Mouse (Mus musculus) CH12.LX (cell line): ENCODE measurements around the gene 2410004B18Rik. TPM values are rescaled to one million over a fixed set of nuclear protein-coding genes. Genes with fewer than 3 reads are reported as not detected.
"Not testable (repeated sequence)": the region's sequence is repeated elsewhere in the genome, so short reads cannot be mapped to it uniquely, and the experiment has no call there.

Experiments
- DNase-seq: peaks from one replicate; pipeline ENCODE4 v3.0.0-alpha.2; 2013; ENCODE audit errors: extremely low read depth
- H3K27ac ChIP-seq: 2 replicates; pipeline ENCODE4 v1.5.1; 2012; ENCODE audit warnings: low read depth, mild to moderate bottlenecking, control low read depth, moderate library complexity; ENCODE audit not compliant: insufficient read depth
- H3K27me3 ChIP-seq: replicated peaks from 2 replicates; pipeline ENCODE3; 2012; ENCODE audit warnings: inconsistent platforms
- H3K36me3 ChIP-seq, 2 experiments: replicated peaks in 1 of 2; 2 replicates each; pipeline versions ENCODE3 to v1.6.1; 2012; ENCODE audit warnings: inconsistent platforms in 1 of 2, low read length in 1 of 2, mild to moderate bottlenecking in 1 of 2, mixed read lengths in 1 of 2, moderate library complexity in 1 of 2; ENCODE audit not compliant: control insufficient read depth in 1 of 2, insufficient read depth in 1 of 2
- H3K4me1 ChIP-seq, 2 experiments: 2 replicates each; pipeline ENCODE4 v1.6.1; 2012; ENCODE audit warnings: inconsistent platforms in 1 of 2, moderate library complexity in 1 of 2; ENCODE audit not compliant: insufficient read depth in 2 of 2, control insufficient read depth in 1 of 2
- H3K4me2 ChIP-seq: 2 replicates; pipeline ENCODE4 v1.6.1; 2012; ENCODE audit warnings: low read depth, mild to moderate bottlenecking, control low read depth; ENCODE audit not compliant: poor library complexity, insufficient read depth, severe bottlenecking
- H3K4me3 ChIP-seq, 3 experiments: fragments of 150-350 bp in 1 of 3; sonication (generic) in 1 of 3; replicated peaks in 1 of 3; 2 replicates each; pipeline versions ENCODE3 to v1.5.1; 2011 to 2012; ENCODE audit warnings: low read depth in 2 of 3, low read length in 2 of 3, mild to moderate bottlenecking in 2 of 3, moderate library complexity in 2 of 3, control low read depth in 1 of 3, improper control_type of control experiment in 1 of 3, inconsistent platforms in 1 of 3, mixed read lengths in 1 of 3; ENCODE audit not compliant: poor library complexity in 1 of 3
- H3K79me2 ChIP-seq: replicated peaks from 2 replicates; pipeline ENCODE4 v1.6.1; 2012; ENCODE audit warnings: mild to moderate bottlenecking, moderate library complexity; ENCODE audit not compliant: control insufficient read depth, poor library complexity, insufficient read depth, severe bottlenecking; ENCODE audit errors: extremely low read depth
- H3K9ac ChIP-seq: 2 replicates; pipeline ENCODE4 v1.6.1; 2012; ENCODE audit warnings: low read depth, mild to moderate bottlenecking, control low read depth, moderate library complexity; ENCODE audit not compliant: insufficient read depth
- H3K9me3 ChIP-seq: replicated peaks from 2 replicates; pipeline ENCODE3; 2012; ENCODE audit warnings: low read length, inconsistent platforms, mixed read lengths
- CTCF ChIP-seq, 2 experiments: IDR thresholded peaks in 1 of 2; conservative IDR thresholded peaks in 1 of 2; 2 replicates each; pipeline ENCODE4 v1.5.1; 2011 to 2012; ENCODE audit warnings: low read depth in 2 of 2, low read length in 2 of 2, improper control_type of control experiment in 1 of 2, inconsistent platforms in 1 of 2, mild to moderate bottlenecking in 1 of 2, moderate library complexity in 1 of 2
- E2F4 ChIP-seq: IDR thresholded peaks from 2 replicates; pipeline ENCODE4 v1.6.1; 2011; ENCODE audit warnings: low read depth, low read length, improper control_type of control experiment; ENCODE audit not compliant: insufficient replicate concordance
- ELF1 ChIP-seq: IDR thresholded peaks from 2 replicates; pipeline ENCODE4 v1.6.1; 2014; ENCODE audit warnings: low read depth, mild to moderate bottlenecking, inconsistent platforms, low read length, improper control_type of control experiment
- ETS1 ChIP-seq: conservative IDR thresholded peaks from 2 replicates; pipeline ENCODE4 v1.6.1; 2012; ENCODE audit warnings: low read depth, mild to moderate bottlenecking, inconsistent platforms, low read length, improper control_type of control experiment, moderate library complexity
- MAZ ChIP-seq: IDR thresholded peaks from 2 replicates; pipeline ENCODE4 v1.6.1; 2012; ENCODE audit warnings: low read depth, mild to moderate bottlenecking, inconsistent platforms, low read length, improper control_type of control experiment, moderate library complexity
- MYC ChIP-seq: IDR thresholded peaks from 2 replicates; pipeline ENCODE4 v1.6.1; 2011; ENCODE audit warnings: low read depth, mild to moderate bottlenecking, improper control_type of control experiment, low read length
- NELFE ChIP-seq: IDR thresholded peaks from 2 replicates; pipeline ENCODE4 v1.6.1; 2011; ENCODE audit warnings: low read depth, low read length, improper control_type of control experiment
- PAX5 ChIP-seq: IDR thresholded peaks from 2 replicates; pipeline ENCODE4 v1.6.1; 2012; ENCODE audit warnings: low read length, inconsistent platforms, mixed read lengths
- POLR2A ChIP-seq: IDR thresholded peaks from 2 replicates; pipeline ENCODE4 v1.6.1; 2011; ENCODE audit warnings: low read depth, mild to moderate bottlenecking, improper control_type of control experiment, low read length
- POLR2AphosphoS2 ChIP-seq: IDR thresholded peaks from 2 replicates; pipeline ENCODE4 v1.6.1; 2011; ENCODE audit warnings: low read depth, low read length, improper control_type of control experiment
- RCOR1 ChIP-seq: conservative IDR thresholded peaks from 2 replicates; pipeline ENCODE4 v1.6.1; 2012; ENCODE audit warnings: low read depth, mild to moderate bottlenecking, inconsistent platforms, low read length, improper control_type of control experiment
- SIN3A ChIP-seq: IDR thresholded peaks from 2 replicates; pipeline ENCODE4 v1.6.1; 2012; ENCODE audit warnings: low read length, improper control_type of control experiment, inconsistent platforms
- UBTF ChIP-seq: IDR thresholded peaks from 2 replicates; pipeline ENCODE4 v1.6.1; 2012; ENCODE audit warnings: low read depth, mild to moderate bottlenecking, inconsistent platforms, low read length, improper control_type of control experiment, moderate library complexity
- USF2 ChIP-seq: conservative IDR thresholded peaks from 2 replicates; pipeline ENCODE4 v1.6.1; 2011; ENCODE audit warnings: low read depth, low read length, improper control_type of control experiment
- ZKSCAN1 ChIP-seq: IDR thresholded peaks from 2 replicates; pipeline ENCODE4 v1.6.1; 2012; ENCODE audit warnings: low read depth, inconsistent platforms, low read length, improper control_type of control experiment, borderline replicate concordance
- ZNF384 ChIP-seq: IDR thresholded peaks from 2 replicates; pipeline ENCODE4 v1.6.1; 2012; ENCODE audit warnings: low read depth, low read length, improper control_type of control experiment, inconsistent platforms
- dilution Hi-C: fragments of 300-500 bp; cut with MboI; formaldehyde crosslinking; loops from 2 replicates; pipeline ENCODE4 v1.14.3; 2020; ENCODE audit warnings: low sequenced_read_pairs; ENCODE audit not compliant: extremely low pct_unique_long_range_greater_than_20kb, extremely low pct_ligation_motif_present
- in situ Hi-C: fragments of 300-500 bp; cut with MboI; formaldehyde crosslinking; loops from 3 replicates; pipeline ENCODE4 v1.14.3; 2019; ENCODE audit warnings: low sequenced_read_pairs, low pct_ligation_motif_present, low pct_unique_long_range_greater_than_20kb, mixed read lengths
- polyA plus RNA-seq: library from polyadenylated mRNA; unstranded; fragments of >175 nt; gene quantifications from 2 replicates; pipeline ENCODE4 v1.2.1, GENCODE M21; 2012; ENCODE audit warnings: low read depth; ENCODE audit not compliant: insufficient read length
- total RNA-seq, 2 experiments: library from RNA; depleted of rRNA; stranded (reverse); fragments of 300-350 nt in 1 of 2; fragments of >200 nt in 1 of 2; gene quantifications; 2 replicates each; pipeline ENCODE4 v1.2.3; 2012 to 2014

2410004B18Rik gene
- total and polyA plus RNA-seq, 3 experiments, result 51.9 to 138 (median 123) TPM

- Histone ChIP-seq H3K36me3 (no peaks in the 10 kb centered on the region), H3K79me2 (no peaks in the 10 kb centered on the region), H3K4me2 (no peak overlapping the region), H3K4me1 (peaks cover 5 to 14% of the 10 kb centered on the region in 2 experiments), H3K9me3 (peaks cover 2% of the 10 kb centered on the region), H3K4me3 (no peak overlapping the region), H3K27ac (no peak overlapping the region)
- TF ChIP-seq MAZ (no peak), E2F4 (no peak), MYC (no peak), PAX5 (no peak), POLR2A (no peak), ZNF384 (no peak), UBTF (no peak), ZKSCAN1 (no peak), SIN3A (no peak), RCOR1 (no peak), ETS1 (no peak), CTCF (conservative IDR thresholded peaks at IDR 0.05 in 1 of 2, IDR thresholded peaks at IDR 0.05 in 1 of 2; ENCODE audit: low read depth in 2 of 2, low read length in 2 of 2) (no peak), USF2 (no peak), NELFE (no peak)
- TF ChIP-seq, all 38 proteins: peak for 0
- H3K27me3 ChIP-seq, result no peaks in the 10 kb centered on the region
- in situ Hi-C loops, result loop anchor here (25.0 kb wide), 1 partner anchor 501 kb away; no protein-coding TSS in a partner anchor
- dilution Hi-C loops, result no loop called here
- no peak overlapping the region for H3K9ac ChIP-seq
- DNase-seq, result no peak
Observed at GRCm38 (mm10) chr3:145913263-145913662, 24.6 kb upstream of the 2410004B18Rik start.

- H3K4me2 ChIP-seq, H3K36me3 ChIP-seq, H3K9ac ChIP-seq, dilution Hi-C loops, H3K27ac ChIP-seq, DNase-seq, H3K27me3 ChIP-seq, H3K4me3 ChIP-seq, H3K79me2 ChIP-seq, H3K9me3 ChIP-seq: not testable (repeated sequence)
- peaks cover 5 to 14% of the 10 kb centered on the region in 2 experiments for H3K4me1 ChIP-seq
- in situ Hi-C loops, result loop anchor here (25.0 kb wide), 1 partner anchor 502 kb away; no protein-coding TSS in a partner anchor
Observed at GRCm38 (mm10) chr3:145913942-145914341, 23.9 kb upstream of the 2410004B18Rik start.

GRCm38 (mm10) chr3:145916374-145916773, 21.4 kb upstream of the 2410004B18Rik start:
- no peak for DNase-seq
- H3K36me3 ChIP-seq, result no peaks in the 10 kb centered on the region
- H3K27ac ChIP-seq, result no peak overlapping the region
- TF ChIP-seq POLR2AphosphoS2, result no peak
- TF ChIP-seq ELF1, result no peak
- no peak overlapping the region for H3K4me3 ChIP-seq
- H3K9me3 ChIP-seq, result peaks cover 16% of the 10 kb centered on the region
- in situ Hi-C loops (loop anchor here (25.0 kb wide), 1 partner anchor 504 kb away; no protein-coding TSS in a partner anchor), dilution Hi-C loops (no loop called here)
- no peaks in the 10 kb centered on the region for H3K79me2 ChIP-seq
- H3K9ac ChIP-seq, result no peak overlapping the region
- peaks cover 5 to 14% of the 10 kb centered on the region in 2 experiments for H3K4me1 ChIP-seq
- H3K27me3 ChIP-seq, result no peaks in the 10 kb centered on the region
- peak overlapping the region; percentile 7 for H3K4me2 ChIP-seq
